Mouse (Mus musculus) liver, adult 2 months (tissue): ENCODE results near the gene Dicer1.

Experiments
- CTCF ChIP-seq: fragments of 200-500 bp; IDR thresholded peaks from 2 replicates; pipeline ENCODE4 v1.5.1; 2011; ENCODE audit warnings: low read depth, low read length, control low read depth
- POLR2A ChIP-seq: fragments of 200-500 bp; IDR thresholded peaks from 2 replicates; pipeline ENCODE4 v1.6.1; 2011; ENCODE audit warnings: low read length, control low read depth; ENCODE audit not compliant: insufficient read depth; ENCODE audit errors: extremely low read depth

DNA sequence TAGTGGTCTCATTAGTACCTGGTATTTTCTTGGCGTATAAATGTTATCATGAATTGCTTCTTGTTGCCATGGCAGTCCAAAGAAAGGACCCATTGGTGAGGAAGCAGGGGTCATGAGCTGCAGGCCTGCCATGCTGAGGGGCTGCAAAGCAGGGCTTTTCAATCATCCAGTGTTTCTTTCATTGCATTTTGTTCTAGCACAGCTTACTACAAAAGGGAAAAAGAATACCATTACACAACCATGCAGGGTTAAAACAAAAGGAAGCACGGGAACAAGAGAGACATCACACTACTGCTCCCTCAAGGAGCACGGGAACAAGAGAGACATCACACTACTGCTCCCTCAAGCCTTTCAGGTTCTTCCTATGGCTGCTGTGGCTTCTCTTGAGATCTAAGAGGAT, 20.0 kb downstream of the Dicer1 start:
- TF ChIP-seq POLR2A (no peak), CTCF (no peak)
